Mouse (Mus musculus) spleen, adult 2 months (tissue): ENCODE measurements around the gene 4933425L06Rik. TPM values are rescaled to one million over a fixed set of nuclear protein-coding genes. Genes with fewer than 3 reads are reported as not detected.

Source experiments
- DNase-seq, 2 experiments: peaks; one replicate each; pipeline versions ENCODE4 v3.0.0 to v3.0.0-alpha.2; 2012 to 2021; ENCODE audit warnings: low spot score in 2 of 2, low read depth in 1 of 2
- H3K27ac ChIP-seq: fragments of 200-500 bp; 2 replicates; pipeline ENCODE4 v1.5.1; 2012; ENCODE audit warnings: low read length, inconsistent platforms; ENCODE audit not compliant: insufficient read depth
- H3K27me3 ChIP-seq: fragments of 200-500 bp; 2 replicates; pipeline ENCODE4 v1.6.1; 2012; ENCODE audit warnings: mild to moderate bottlenecking, moderate library complexity, low read length, inconsistent platforms; ENCODE audit not compliant: control insufficient read depth, insufficient read depth
- H3K36me3 ChIP-seq: fragments of 200-500 bp; 2 replicates; pipeline ENCODE4 v1.6.1; 2012; ENCODE audit warnings: mild to moderate bottlenecking, low read length, inconsistent platforms; ENCODE audit not compliant: control insufficient read depth, insufficient read depth
- H3K4me1 ChIP-seq: fragments of 200-500 bp; 2 replicates; pipeline ENCODE4 v1.6.1; 2011; ENCODE audit warnings: inconsistent platforms; ENCODE audit not compliant: control insufficient read depth, insufficient read depth, insufficient read length
- H3K4me3 ChIP-seq: fragments of 200-500 bp; 2 replicates; pipeline ENCODE4 v1.5.1; 2011; ENCODE audit warnings: mild to moderate bottlenecking, inconsistent platforms; ENCODE audit not compliant: insufficient read depth, insufficient read length; ENCODE audit errors: extremely low read depth
- CTCF ChIP-seq: fragments of 200-500 bp; IDR thresholded peaks from 2 replicates; pipeline ENCODE4 v1.5.1; 2011; ENCODE audit warnings: mild to moderate bottlenecking, inconsistent platforms; ENCODE audit not compliant: insufficient read depth, insufficient read length, insufficient replicate concordance; ENCODE audit errors: extremely low read depth
- POLR2A ChIP-seq: fragments of 200-500 bp; IDR thresholded peaks from 2 replicates; pipeline ENCODE4 v1.6.1; 2011; ENCODE audit warnings: low read depth, low read length, inconsistent platforms
- WGBS: fragments of 180-500 bp; shearing (Covaris S2); methylation state at CpG from one replicate; pipeline ENCODE4 v1.1.7; 2018; 5-methylcytosine and 5-hydroxymethylcytosine counted together
- polyA plus RNA-seq: library from polyadenylated mRNA; depleted of rRNA; stranded (reverse); fragments of >200 nt; gene quantifications from 2 replicates; pipeline ENCODE4 v1.2.3, GENCODE M21; 2012; rRNA removed

Gene 4933425L06Rik
- polyA plus RNA-seq, 1 experiment: not detected

DNA sequence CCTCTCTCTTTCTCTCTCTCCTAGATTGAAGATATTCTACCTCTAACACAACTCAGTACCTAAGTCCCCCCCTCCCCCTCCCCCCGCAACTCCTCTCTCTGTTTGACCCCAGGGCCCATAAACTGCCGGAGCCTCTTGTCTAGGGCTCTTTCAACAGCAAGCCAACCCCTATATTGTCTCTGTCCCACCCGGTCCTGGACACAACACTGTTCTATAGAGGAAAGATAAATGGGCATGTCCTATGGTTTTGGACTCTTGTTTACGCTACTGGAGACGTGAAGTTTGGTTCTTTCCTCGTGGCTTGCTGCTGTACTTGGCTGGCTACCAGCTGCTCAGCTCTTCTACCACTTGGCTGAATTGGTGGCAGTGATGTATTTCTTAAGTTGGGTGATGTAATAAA, 83.5 kb downstream of the 4933425L06Rik start:
- Histone ChIP-seq H3K4me1 (no peaks in the 10 kb centered on the region), H3K27ac (no peak overlapping the region), H3K4me3 (no peak overlapping the region), H3K36me3 (no peaks in the 10 kb centered on the region), H3K27me3 (no peaks in the 10 kb centered on the region)
- WGBS: 87% methylated on average over 6 of the region's 6 CpGs
- TF ChIP-seq CTCF (no peak), POLR2A (no peak)
- DNase-seq: no peak

Other genes with a start within 250 kb of the 4933425L06Rik start
- gene Shisal2b, start 218.2 kb upstream of the 4933425L06Rik start, polyA plus RNA-seq: not detected in 2 replicates
- gene Rgs7bp, start 27.2 kb upstream of the 4933425L06Rik start, polyA plus RNA-seq: 0.22 and 0.34 TPM in 2 replicates
- 0.86 and 1.1 TPM in 2 replicates for gene Rnf180, start 212.7 kb downstream of the 4933425L06Rik start, polyA plus RNA-seq